Mouse (Mus musculus): Measurements from ENCODE around the gene Lbh. TPM values are rescaled to one million over a fixed set of nuclear protein-coding genes. Genes with fewer than 3 reads are reported as not detected.

Gene Lbh
- polyA plus RNA-seq, 1 experiment = 37.7 TPM

DNA sequence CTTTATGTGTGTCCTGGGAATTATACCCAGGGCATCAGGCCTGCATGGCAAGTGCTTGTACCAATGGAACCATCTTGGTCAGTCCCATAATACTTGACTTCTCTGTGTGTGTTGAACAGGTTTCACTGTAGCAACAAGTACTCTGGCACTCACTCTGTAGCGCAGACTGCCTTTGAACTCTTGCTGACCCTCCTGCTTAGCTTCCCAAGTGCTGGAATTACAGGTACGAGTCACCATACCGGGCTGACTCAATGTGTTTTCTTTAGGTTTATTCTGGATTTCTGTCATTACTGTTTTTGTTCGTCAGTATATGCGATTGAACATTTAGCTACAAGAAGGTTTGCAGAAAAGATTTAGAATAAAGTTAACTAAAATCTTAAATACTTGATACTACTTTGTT is 20.1 kb upstream of the Lbh start:
- Histone ChIP-seq H3K27ac (ENCODE audit: insufficient read depth, low read length) (no peak overlapping the region), H3K4me3 (ENCODE audit: insufficient read depth, low read length) (no peak overlapping the region), H3K4me1 (ENCODE audit: control insufficient read depth, insufficient read depth, low read length) (no peaks in the 10 kb centered on the region)
- TF ChIP-seq CTCF (IDR thresholded peaks at IDR 0.05; ENCODE audit: extremely low read depth, insufficient read depth, low read length) (no peak), POLR2A (IDR thresholded peaks at IDR 0.05; ENCODE audit: extremely low read depth, insufficient read depth, low read length) (no peak)

DNA sequence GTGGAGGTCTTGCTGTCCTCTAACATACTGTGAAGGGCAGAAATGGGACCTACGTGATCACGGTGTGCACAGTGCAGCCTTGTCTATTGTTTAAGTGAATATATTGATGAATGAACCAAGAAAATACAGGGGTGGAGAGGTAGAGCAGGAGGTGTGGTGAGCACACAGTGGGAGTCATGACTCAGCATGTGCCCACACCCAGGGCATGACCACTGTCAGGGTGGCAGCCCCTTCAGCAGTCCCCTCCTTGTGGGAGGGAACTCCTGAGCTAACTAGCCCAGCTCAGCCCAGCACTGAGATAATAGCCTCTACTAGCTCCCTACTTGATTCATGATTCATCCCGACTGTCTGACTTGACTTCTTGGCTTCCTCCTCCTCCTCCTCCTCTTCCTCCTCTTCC is 19.3 kb upstream of the Lbh start:
- TF ChIP-seq POLR2A (IDR thresholded peaks at IDR 0.05; ENCODE audit: extremely low read depth, insufficient read depth, low read length) (no peak), CTCF (IDR thresholded peaks at IDR 0.05; ENCODE audit: extremely low read depth, insufficient read depth, low read length) (no peak)
- H3K27ac ChIP-seq (ENCODE audit: insufficient read depth, low read length) = no peak overlapping the region

DNA sequence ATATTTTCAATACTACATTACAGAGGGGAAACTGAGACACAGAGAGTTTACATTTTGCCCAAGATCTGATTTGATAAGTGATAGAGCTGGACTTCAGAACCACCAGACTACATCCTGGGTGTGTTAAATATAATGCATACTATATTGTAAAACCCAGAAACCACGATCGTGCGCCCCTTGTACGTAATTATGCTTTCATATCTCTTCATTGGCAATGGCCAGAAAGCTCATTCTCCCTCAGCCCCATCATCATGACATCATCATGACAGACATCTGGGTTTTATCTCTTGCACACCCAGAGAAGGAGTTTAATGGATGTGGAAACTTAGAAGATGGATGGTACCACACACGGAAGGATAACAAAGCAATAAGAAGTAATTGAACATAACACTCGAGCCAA is 17.1 kb upstream of the Lbh start:
- no peak overlapping the region for H3K4me3 ChIP-seq (ENCODE audit: insufficient read depth, low read length)
- H3K4me1 ChIP-seq (ENCODE audit: control insufficient read depth, insufficient read depth, low read length) = no peaks in the 10 kb centered on the region
- H3K27ac ChIP-seq (ENCODE audit: insufficient read depth, low read length) = no peak overlapping the region
- TF ChIP-seq POLR2A (IDR thresholded peaks at IDR 0.05; ENCODE audit: extremely low read depth, insufficient read depth, low read length) = no peak
- TF ChIP-seq CTCF (IDR thresholded peaks at IDR 0.05; ENCODE audit: extremely low read depth, insufficient read depth, low read length) = no peak

More for the DNA sequence above, 19.3 kb upstream of the Lbh start:
- Histone ChIP-seq H3K4me3 (ENCODE audit: insufficient read depth, low read length) (no peak overlapping the region), H3K4me1 (ENCODE audit: control insufficient read depth, insufficient read depth, low read length) (no peaks in the 10 kb centered on the region)

DNA sequence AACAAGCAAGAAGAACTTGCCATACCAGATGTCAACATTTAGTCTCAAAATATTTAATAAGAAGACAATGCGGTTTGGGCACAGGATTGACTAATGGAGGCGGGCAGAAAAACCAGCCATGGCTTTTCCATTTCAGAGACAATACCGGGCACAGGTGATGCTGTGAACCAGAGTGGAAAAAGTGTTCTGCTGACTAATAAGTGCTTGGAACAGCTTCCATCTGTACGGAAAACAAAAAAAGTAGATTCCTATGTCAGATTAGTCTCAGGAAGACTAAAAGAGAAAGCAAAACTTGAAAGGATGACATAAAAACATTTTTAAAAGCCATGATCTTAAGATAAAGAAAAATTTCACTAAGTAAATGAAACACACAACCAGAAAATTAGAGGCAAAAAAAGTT is 16.4 kb upstream of the Lbh start:
- Histone ChIP-seq H3K4me3 (ENCODE audit: insufficient read depth, low read length) (no peak overlapping the region), H3K27ac (ENCODE audit: insufficient read depth, low read length) (no peak overlapping the region), H3K4me1 (ENCODE audit: control insufficient read depth, insufficient read depth, low read length) (no peaks in the 10 kb centered on the region)
- TF ChIP-seq POLR2A (IDR thresholded peaks at IDR 0.05; ENCODE audit: extremely low read depth, insufficient read depth, low read length) (no peak), CTCF (IDR thresholded peaks at IDR 0.05; ENCODE audit: extremely low read depth, insufficient read depth, low read length) (no peak)

DNA sequence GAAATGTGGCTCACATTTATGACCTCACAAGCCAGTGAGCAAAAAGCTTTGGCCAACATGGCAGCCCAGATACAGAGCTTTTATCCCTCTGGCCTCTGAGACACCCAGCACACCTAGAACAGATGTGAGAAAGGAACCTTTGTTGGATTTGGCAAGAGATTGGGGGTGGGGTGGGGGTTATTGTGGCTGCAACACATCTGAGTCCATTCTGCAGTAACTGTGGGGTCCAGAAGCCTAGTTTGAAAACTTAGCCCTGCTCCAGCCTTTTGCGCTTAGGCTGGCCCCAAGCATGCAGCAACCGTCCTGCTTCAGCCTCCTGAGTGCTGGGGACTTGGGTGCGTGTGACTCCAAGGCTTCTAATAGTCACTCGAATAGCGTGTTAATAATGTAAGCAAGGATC is 14.8 kb upstream of the Lbh start:
- Histone ChIP-seq H3K27ac (ENCODE audit: insufficient read depth, low read length) (no peak overlapping the region), H3K4me3 (ENCODE audit: insufficient read depth, low read length) (no peak overlapping the region), H3K4me1 (ENCODE audit: control insufficient read depth, insufficient read depth, low read length) (no peaks in the 10 kb centered on the region)
- TF ChIP-seq POLR2A (IDR thresholded peaks at IDR 0.05; ENCODE audit: extremely low read depth, insufficient read depth, low read length) (no peak), CTCF (IDR thresholded peaks at IDR 0.05; ENCODE audit: extremely low read depth, insufficient read depth, low read length) (no peak)

DNA sequence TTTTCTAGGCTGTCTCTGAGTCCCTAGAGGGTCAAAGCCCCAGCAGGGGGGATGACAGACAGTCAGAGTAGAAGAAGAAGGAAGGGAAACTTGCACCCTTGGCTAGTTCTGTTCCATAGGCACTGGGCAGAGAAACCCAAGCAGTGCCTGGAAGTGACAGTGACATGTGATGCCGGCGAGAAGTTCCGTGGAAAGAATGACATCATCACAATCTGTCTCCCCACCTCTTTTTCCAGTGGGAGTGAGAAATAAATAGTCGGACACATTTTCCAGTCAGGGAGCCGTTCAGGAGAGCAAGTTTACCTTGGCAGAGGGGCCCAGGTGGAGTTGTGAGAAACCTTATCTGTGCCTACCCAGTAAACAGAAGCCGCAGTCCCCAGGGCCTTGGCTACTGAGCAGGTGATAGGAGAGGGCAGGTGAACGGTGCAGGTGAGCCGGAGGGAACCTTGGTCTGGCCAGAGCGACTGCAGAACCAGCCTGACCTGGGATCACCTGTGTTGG is 14.1 kb upstream of the Lbh start:
- no peak overlapping the region for H3K4me3 ChIP-seq (ENCODE audit: insufficient read depth, low read length)
- no peak for TF ChIP-seq CTCF (IDR thresholded peaks at IDR 0.05; ENCODE audit: extremely low read depth, insufficient read depth, low read length)
- no peak for TF ChIP-seq POLR2A (IDR thresholded peaks at IDR 0.05; ENCODE audit: extremely low read depth, insufficient read depth, low read length)
- no peak overlapping the region for H3K27ac ChIP-seq (ENCODE audit: insufficient read depth, low read length)
- no peaks in the 10 kb centered on the region for H3K4me1 ChIP-seq (ENCODE audit: control insufficient read depth, insufficient read depth, low read length)

DNA sequence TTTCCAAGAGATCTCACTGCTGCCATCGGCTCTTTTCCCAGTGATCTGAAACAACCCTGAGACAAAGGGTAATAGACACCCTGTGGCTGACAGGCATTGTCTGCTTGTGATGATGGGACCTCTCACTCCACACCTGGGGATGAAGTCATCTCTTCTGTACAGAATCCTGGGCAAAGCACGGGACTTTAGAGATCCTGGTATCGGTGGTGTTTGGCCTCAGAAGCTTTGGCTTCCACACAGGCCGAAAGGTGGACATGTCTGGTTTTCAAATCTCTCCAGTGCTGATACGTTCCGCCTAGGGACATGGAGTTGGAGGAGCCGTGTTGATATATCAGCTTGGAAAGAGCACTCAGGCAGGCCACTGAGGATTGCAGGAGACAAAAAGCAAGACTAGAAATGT is 13.2 kb upstream of the Lbh start:
- Histone ChIP-seq H3K4me1 (ENCODE audit: control insufficient read depth, insufficient read depth, low read length) (no peaks in the 10 kb centered on the region), H3K4me3 (ENCODE audit: insufficient read depth, low read length) (no peak overlapping the region), H3K27ac (ENCODE audit: insufficient read depth, low read length) (no peak overlapping the region)
- TF ChIP-seq CTCF (IDR thresholded peaks at IDR 0.05; ENCODE audit: extremely low read depth, insufficient read depth, low read length) (no peak), POLR2A (IDR thresholded peaks at IDR 0.05; ENCODE audit: extremely low read depth, insufficient read depth, low read length) (no peak)

DNA sequence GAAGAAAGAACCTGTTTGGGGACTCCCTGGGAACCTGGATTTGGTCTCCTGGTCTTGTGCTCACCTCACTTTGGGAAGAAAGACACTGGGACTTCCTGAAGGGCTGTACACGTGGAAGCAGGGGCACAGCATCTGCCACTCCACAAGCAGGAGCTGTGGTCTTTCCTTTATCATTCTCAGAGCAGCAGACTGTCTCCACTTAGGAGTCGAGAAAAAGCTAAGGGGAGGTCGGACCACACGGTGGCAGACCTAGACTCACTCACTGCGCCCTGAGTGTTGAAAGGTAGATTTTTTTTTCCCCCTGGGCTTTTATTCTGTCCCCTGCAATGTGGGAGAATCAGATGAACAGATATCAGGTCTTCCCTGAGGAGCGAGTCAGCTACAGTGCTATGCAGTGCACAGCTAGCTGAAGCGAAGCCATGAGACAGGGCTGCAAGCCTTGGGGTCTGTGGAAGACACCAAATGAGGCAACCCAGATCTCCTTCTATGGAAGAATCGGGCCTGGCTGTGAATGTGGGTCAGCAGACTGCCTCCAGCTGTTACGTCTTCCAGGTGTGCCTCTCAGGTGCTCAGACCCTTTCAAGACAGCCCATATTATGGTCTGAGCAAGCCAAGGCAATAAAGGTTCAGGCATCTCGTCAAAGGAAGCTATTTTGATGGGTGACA is 11.7 kb upstream of the Lbh start:
- no peak for TF ChIP-seq POLR2A (IDR thresholded peaks at IDR 0.05; ENCODE audit: extremely low read depth, insufficient read depth, low read length)
- TF ChIP-seq CTCF (IDR thresholded peaks at IDR 0.05; ENCODE audit: extremely low read depth, insufficient read depth, low read length) = no peak
- Histone ChIP-seq H3K27ac (ENCODE audit: insufficient read depth, low read length) (no peak overlapping the region), H3K4me1 (ENCODE audit: control insufficient read depth, insufficient read depth, low read length) (no peaks in the 10 kb centered on the region), H3K4me3 (ENCODE audit: insufficient read depth, low read length) (no peak overlapping the region)

DNA sequence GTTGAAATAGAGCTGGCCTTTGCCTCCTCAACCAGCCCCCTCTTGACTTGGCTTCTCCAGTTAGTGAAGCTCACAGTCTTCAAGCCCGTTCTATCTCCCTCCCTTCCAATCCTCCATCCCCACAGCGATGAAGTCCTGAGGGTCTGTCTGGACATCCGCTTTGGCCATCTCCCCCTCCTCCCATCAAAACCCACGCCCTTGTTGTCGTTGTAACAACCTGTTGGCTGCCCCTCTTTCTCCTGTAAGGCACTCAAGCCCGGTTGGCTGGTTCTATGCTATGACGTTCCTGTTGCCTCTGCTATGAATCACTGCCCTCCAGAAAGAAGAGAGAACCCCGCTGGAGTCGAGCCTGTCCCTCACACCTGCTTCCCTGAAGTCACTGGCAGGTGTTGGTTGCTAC is 10.9 kb upstream of the Lbh start:
- Histone ChIP-seq H3K4me3 (ENCODE audit: insufficient read depth, low read length) (no peak overlapping the region), H3K27ac (ENCODE audit: insufficient read depth, low read length) (no peak overlapping the region)
- TF ChIP-seq POLR2A (IDR thresholded peaks at IDR 0.05; ENCODE audit: extremely low read depth, insufficient read depth, low read length) = no peak
- TF ChIP-seq CTCF (IDR thresholded peaks at IDR 0.05; ENCODE audit: extremely low read depth, insufficient read depth, low read length) = no peak

DNA sequence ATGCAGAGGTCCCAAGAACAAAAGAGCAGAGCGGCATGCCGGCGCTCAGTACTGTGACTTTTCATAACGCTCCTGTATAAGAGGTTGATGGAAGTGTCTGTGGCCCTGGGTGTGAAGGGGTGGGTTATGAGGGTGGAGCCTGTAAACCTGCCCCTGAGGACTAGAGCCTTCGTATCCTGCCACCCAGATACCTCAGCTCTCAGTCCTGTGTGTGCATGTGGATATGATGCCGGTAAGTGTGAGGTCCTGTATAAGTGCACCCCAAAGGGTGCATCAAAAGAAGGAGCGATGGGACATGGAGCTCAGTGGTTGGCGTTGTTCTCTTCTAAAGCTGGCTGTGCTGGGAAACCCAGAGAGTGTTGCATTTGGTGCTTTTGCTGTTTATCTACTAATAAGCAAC is 10.3 kb upstream of the Lbh start:
- TF ChIP-seq POLR2A (IDR thresholded peaks at IDR 0.05; ENCODE audit: extremely low read depth, insufficient read depth, low read length) = no peak
- no peak for TF ChIP-seq CTCF (IDR thresholded peaks at IDR 0.05; ENCODE audit: extremely low read depth, insufficient read depth, low read length)
- Histone ChIP-seq H3K27ac (ENCODE audit: insufficient read depth, low read length) (no peak overlapping the region), H3K4me3 (ENCODE audit: insufficient read depth, low read length) (no peak overlapping the region), H3K4me1 (ENCODE audit: control insufficient read depth, insufficient read depth, low read length) (no peaks in the 10 kb centered on the region)

More for the DNA sequence above, 10.9 kb upstream of the Lbh start:
- H3K4me1 ChIP-seq (ENCODE audit: control insufficient read depth, insufficient read depth, low read length) = no peaks in the 10 kb centered on the region

Data from cortical plate, adult 2 months (tissue).